Comparison of ENCODE assay signal across 8 mouse cellular contexts in the genomic region with DNA sequence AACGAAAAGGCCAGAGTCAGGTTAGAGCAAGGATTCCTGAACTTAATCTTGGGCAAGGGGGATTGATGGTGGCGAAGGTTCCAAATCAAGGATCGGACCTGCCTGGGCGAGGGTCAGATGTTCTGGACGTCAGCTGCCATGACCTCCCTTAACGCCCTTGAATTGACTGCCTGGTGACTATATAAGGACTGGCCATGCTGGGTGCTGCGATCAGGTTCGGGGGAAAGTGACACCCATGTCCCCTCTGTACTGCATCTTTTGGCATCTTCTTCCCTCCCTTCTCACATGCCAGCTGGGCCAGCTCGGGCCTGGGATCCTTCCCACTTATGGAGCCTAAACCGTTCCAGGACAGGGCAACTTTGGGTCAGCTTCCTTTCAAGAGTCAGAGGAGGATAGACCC. TPM values are rescaled to one million over a fixed set of nuclear protein-coding genes. Genes with fewer than 3 reads are reported as not detected.
DNase-seq lines count a peak whose midpoint lies in the region; ATAC-seq and TF ChIP-seq lines count a peak whose summit lies in the region.

No protein-coding gene starts in this region.

- TF ChIP-seq POLR2A in heart, adult 2 months (IDR thresholded peaks at IDR 0.05; ENCODE audit: insufficient read depth, low read depth, low read length): peak; percentile 60; the same call in 1 of the 2 replicates
- TF ChIP-seq POLR2A in limb, embryonic 14.5 days (IDR thresholded peaks at IDR 0.05; ENCODE audit: borderline replicate concordance, extremely low read depth, insufficient read depth, insufficient read length): no peak

- no peaks in the 10 kb centered on the region; the same call in none of the 2 replicates for H3K79me2 ChIP-seq in heart, adult 2 months (replicated peaks; ENCODE audit: control insufficient read depth, insufficient read depth, low read length)

- peak overlapping the region; percentile 56 for H3K4me3 ChIP-seq in kidney, embryonic 14.5 days (ENCODE audit: low read length)
- H3K4me3 ChIP-seq in brown adipose tissue, adult 24 weeks (ENCODE audit: insufficient read depth, low read depth, low read length): peak overlapping the region; percentile 73
- H3K4me3 ChIP-seq in heart, adult 2 months: peak overlapping the region; percentile 77
- H3K4me3 ChIP-seq in limb, embryonic 14.5 days (replicated peaks; ENCODE audit: low read length): peak overlapping the region; percentile 66
- peak overlapping the region; percentile 63 for H3K4me3 ChIP-seq in stomach, postnatal 0 days (ENCODE audit: low read depth, low read length)

- peak overlapping the region; percentile 94 for H3K4me2 ChIP-seq in kidney, embryonic 14.5 days (replicated peaks; ENCODE audit: low read depth, low read length)
- H3K4me2 ChIP-seq in limb, embryonic 14.5 days (replicated peaks; ENCODE audit: low read depth, low read length, severe bottlenecking): peak overlapping the region; percentile 50
- H3K4me2 ChIP-seq in stomach, postnatal 0 days (replicated peaks; ENCODE audit: low read depth): peak overlapping the region; percentile 86

- no peaks in the 10 kb centered on the region for H3K9me3 ChIP-seq in kidney, embryonic 14.5 days (ENCODE audit: control insufficient read depth, low read length)
- no peaks in the 10 kb centered on the region for H3K9me3 ChIP-seq in limb, embryonic 14.5 days (ENCODE audit: control insufficient read depth, low read length)
- H3K9me3 ChIP-seq in stomach, postnatal 0 days (ENCODE audit: control insufficient read depth, low read length): no peaks in the 10 kb centered on the region

- peak overlapping the region; percentile 56 for H3K9ac ChIP-seq in kidney, embryonic 14.5 days (ENCODE audit: low read depth, low read length)
- H3K9ac ChIP-seq in heart, adult 2 months (ENCODE audit: low read depth, low read length): peak overlapping the region; percentile 81
- peak overlapping the region; percentile 59 for H3K9ac ChIP-seq in limb, embryonic 14.5 days (ENCODE audit: low read depth, low read length, severe bottlenecking)
- H3K9ac ChIP-seq in stomach, postnatal 0 days (ENCODE audit: low read length): peak overlapping the region; percentile 72

- intact Hi-C loops in heart, adult 2 months (cut with DNase I): no loop called here

- peaks cover 18% of the 10 kb centered on the region for H3K36me3 ChIP-seq in kidney, embryonic 14.5 days (ENCODE audit: control insufficient read depth, insufficient read depth, low read length)
- H3K36me3 ChIP-seq in heart, adult 2 months (ENCODE audit: control insufficient read depth, insufficient read depth, low read length): peaks cover 9% of the 10 kb centered on the region; the same call in 1 of the 2 replicates
- H3K36me3 ChIP-seq in limb, embryonic 14.5 days (ENCODE audit: control insufficient read depth, insufficient read depth, low read length): peaks cover 20% of the 10 kb centered on the region
- peaks cover 3% of the 10 kb centered on the region; the same call in 1 of the 2 replicates for H3K36me3 ChIP-seq in stomach, postnatal 0 days (ENCODE audit: control insufficient read depth, insufficient read depth, low read length)

- DNase-seq in kidney, adult 18-20 months: no peak
- DNase-seq in heart, adult 2 months: peak in 1 of 2 experiments; percentile 51
- no peak for DNase-seq in limb, embryonic 14.5 days (ENCODE audit: low spot score)
- DNase-seq in stomach, postnatal 0 days (ENCODE audit: low spot score): no peak
- DNase-seq in Muller cell, postnatal 12 days (ENCODE audit: inconsistent ontology term): no peak

- ATAC-seq in kidney, embryonic 14.5 days (ENCODE audit: low FRiP score, low TSS enrichment): no peak
- ATAC-seq in limb, embryonic 14.5 days (ENCODE audit: low FRiP score, low read depth): no peak
- no peak for ATAC-seq in stomach, postnatal 0 days (ENCODE audit: low FRiP score, low TSS enrichment)
- ATAC-seq in inflammation-experienced regulatory T-cells, adult 6 months: no peak

- no peak for TF ChIP-seq CTCF in heart, adult 2 months (IDR thresholded peaks at IDR 0.05)
- TF ChIP-seq CTCF in stomach, postnatal 0 days (IDR thresholded peaks at IDR 0.05; ENCODE audit: low read depth): no peak

- no peaks in the 10 kb centered on the region for H3K27me3 ChIP-seq in kidney, embryonic 14.5 days (ENCODE audit: control insufficient read depth, insufficient read depth, low read length)
- H3K27me3 ChIP-seq in heart, adult 2 months (ENCODE audit: control insufficient read depth, insufficient read depth, low read length): no peaks in the 10 kb centered on the region
- H3K27me3 ChIP-seq in limb, embryonic 14.5 days (ENCODE audit: control insufficient read depth, insufficient read depth, low read length): no peaks in the 10 kb centered on the region
- no peaks in the 10 kb centered on the region for H3K27me3 ChIP-seq in stomach, postnatal 0 days (ENCODE audit: control insufficient read depth, insufficient read depth, low read length)

- WGBS in kidney, embryonic 14.5 days: 4% methylated on average over 10 of the region's 10 CpGs
- 11% methylated on average over 10 of the region's 10 CpGs for WGBS in heart, adult 2 months
- 7% methylated on average over 10 of the region's 10 CpGs for WGBS in limb, embryonic 14.5 days
- 7% methylated on average over 10 of the region's 10 CpGs for WGBS in stomach, postnatal 0 days

- H3K27ac ChIP-seq in kidney, embryonic 14.5 days (ENCODE audit: low read depth, low read length): no peak overlapping the region
- H3K27ac ChIP-seq in brown adipose tissue, adult 24 weeks (replicated peaks; ENCODE audit: low read depth, low read length): no peak overlapping the region
- peak overlapping the region; percentile 99 for H3K27ac ChIP-seq in heart, adult 2 months
- H3K27ac ChIP-seq in limb, embryonic 14.5 days (replicated peaks; ENCODE audit: low read depth, low read length): no peak overlapping the region
- peak overlapping the region; percentile 97 for H3K27ac ChIP-seq in stomach, postnatal 0 days (replicated peaks)

- H3K4me1 ChIP-seq in kidney, embryonic 14.5 days (ENCODE audit: control insufficient read depth, insufficient read depth, low read length): peaks cover 19% of the 10 kb centered on the region
- peaks cover 10% of the 10 kb centered on the region for H3K4me1 ChIP-seq in brown adipose tissue, adult 24 weeks (ENCODE audit: control insufficient read depth, insufficient read depth, insufficient read length, low read length)
- H3K4me1 ChIP-seq in heart, adult 2 months (ENCODE audit: control insufficient read depth, insufficient read depth, low read length): peaks cover 8% of the 10 kb centered on the region
- H3K4me1 ChIP-seq in limb, embryonic 14.5 days (ENCODE audit: control insufficient read depth, insufficient read depth, low read length): peaks cover 10% of the 10 kb centered on the region
- H3K4me1 ChIP-seq in stomach, postnatal 0 days (replicated peaks; ENCODE audit: control insufficient read depth, insufficient read depth): peaks cover 6% of the 10 kb centered on the region; the same call in 1 of the 2 replicates

- no peak for TF ChIP-seq EP300 in heart, adult 2 months (IDR thresholded peaks at IDR 0.05; ENCODE audit: insufficient read depth, low read depth, low read length)
- TF ChIP-seq EP300 in stomach, postnatal 0 days (optimal IDR thresholded peaks at IDR 0.05): no peak

RNA-seq across cellular contexts. Expression of a gene that starts 0.7 kb away (rescaled TPM):
- 13.5 and 17.0 TPM in 2 replicates for polyA plus RNA-seq in kidney, embryonic 14.5 days (2014; fragmentation: Nextera tagmentation; extraction: Ambion mirVana)
- 15.0 and 25.4 TPM in 2 replicates for polyA plus RNA-seq in brown adipose tissue, adult 24 weeks (2012; ENCODE audit: insufficient read depth, insufficient read length, missing spikeins)
- total RNA-seq in heart, adult 2 months (2021): 100 to 1,000 TPM; 409 to 486 TPM
- polyA plus RNA-seq in heart, adult 2 months (2012; rRNA removed): 611 and 917 TPM in 2 replicates
- 44.2 and 55.9 TPM in 2 replicates for polyA plus RNA-seq in limb, embryonic 14.5 days (2012; rRNA removed)
- polyA plus RNA-seq in limb, embryonic 14.5 days (2014; fragmentation: Nextera tagmentation; extraction: Ambion mirVana): 36.5 and 41.4 TPM in 2 replicates
- polyA plus RNA-seq in stomach, postnatal 0 days (2015; fragmentation: Nextera tagmentation; extraction: Ambion mirVana): 12.5 and 14.4 TPM in 2 replicates
- polyA plus RNA-seq in inflammation-experienced regulatory T-cells, adult 6 months (2017; shearing (Covaris generic)): 1 to 10 TPM in 1 of 3 experiments, under 1 TPM in 2; 0.88 to 1.5 (median 0.99) TPM

RNA-seq across cellular contexts. Expression of a gene that starts 1.6 kb away (rescaled TPM):
- polyA plus RNA-seq in kidney, embryonic 14.5 days (2014; fragmentation: Nextera tagmentation; extraction: Ambion mirVana): 129 and 142 TPM in 2 replicates
- polyA plus RNA-seq in brown adipose tissue, adult 24 weeks (2012; ENCODE audit: insufficient read depth, insufficient read length, missing spikeins): 92.7 and 120 TPM in 2 replicates
- total RNA-seq in heart, adult 2 months (2021): 100 to 1,000 TPM; 114 to 142 TPM
- polyA plus RNA-seq in heart, adult 2 months (2012; rRNA removed): 53.7 and 80.1 TPM in 2 replicates
- 67.3 and 75.6 TPM in 2 replicates for polyA plus RNA-seq in limb, embryonic 14.5 days (2012; rRNA removed)
- 115 and 118 TPM in 2 replicates for polyA plus RNA-seq in limb, embryonic 14.5 days (2014; fragmentation: Nextera tagmentation; extraction: Ambion mirVana)
- 117 and 118 TPM in 2 replicates for polyA plus RNA-seq in stomach, postnatal 0 days (2015; fragmentation: Nextera tagmentation; extraction: Ambion mirVana)
- 100 to 1,000 TPM in 1 of 3 experiments, 10 to 100 TPM in 2; 74.5 to 101 (median 82.6) TPM for polyA plus RNA-seq in inflammation-experienced regulatory T-cells, adult 6 months (2017; shearing (Covaris generic))

RNA-seq across cellular contexts. Expression of a gene that starts 24.4 kb away (rescaled TPM):
- polyA plus RNA-seq in kidney, embryonic 14.5 days (2014; fragmentation: Nextera tagmentation; extraction: Ambion mirVana): 11.1 and 15.8 TPM in 2 replicates
- 3.3 TPM in 2 replicates for polyA plus RNA-seq in brown adipose tissue, adult 24 weeks (2012; ENCODE audit: insufficient read depth, insufficient read length, missing spikeins)
- 1 to 10 TPM; 9.3 to 9.5 TPM for total RNA-seq in heart, adult 2 months (2021)
- polyA plus RNA-seq in heart, adult 2 months (2012; rRNA removed): 6.9 and 7.0 TPM in 2 replicates
- polyA plus RNA-seq in limb, embryonic 14.5 days (2012; rRNA removed): 17.0 and 24.6 TPM in 2 replicates
- polyA plus RNA-seq in limb, embryonic 14.5 days (2014; fragmentation: Nextera tagmentation; extraction: Ambion mirVana): 16.4 and 18.3 TPM in 2 replicates
- 7.1 and 7.4 TPM in 2 replicates for polyA plus RNA-seq in stomach, postnatal 0 days (2015; fragmentation: Nextera tagmentation; extraction: Ambion mirVana)
- polyA plus RNA-seq in inflammation-experienced regulatory T-cells, adult 6 months (2017; shearing (Covaris generic)): 1 to 10 TPM; 2.6 to 4.9 (median 4.1) TPM

Comparison
In these comparisons a context has a peak if more than half of its experiments do, and no peak if none do; other contexts are left out.
1. H3K27ac ChIP-seq: peak in heart, adult 2 months (single experiment) and stomach, postnatal 0 days (single experiment); none in kidney, embryonic 14.5 days (single experiment), brown adipose tissue, adult 24 weeks (single experiment) and limb, embryonic 14.5 days (single experiment).
2. RNA of a gene that starts 0.7 kb away (polyA plus RNA-seq): 611 to 917 TPM in heart, adult 2 months; 36.5 to 55.9 TPM in limb, embryonic 14.5 days, 13.5 to 17.0 TPM in kidney, embryonic 14.5 days, 15.0 to 25.4 TPM in brown adipose tissue, adult 24 weeks, 12.5 to 14.4 TPM in stomach, postnatal 0 days and 0.88 to 1.5 TPM in inflammation-experienced regulatory T-cells, adult 6 months; every median in the first group is over 10 times any median in the second.
3. Peak in every context shown above with its lines, with median percentiles within 50 percentile points of each other: H3K4me2 ChIP-seq, H3K4me3 ChIP-seq and H3K9ac ChIP-seq.